Mouse (Mus musculus) bone marrow macrophage, adult 2 months (primary cell): ENCODE results near the gene Mvb12b.

Experiments used
- CTCF ChIP-seq: IDR thresholded peaks from 2 replicates; pipeline ENCODE4 v1.5.1; 2012; ENCODE audit warnings: low read depth, mild to moderate bottlenecking, low read length, moderate library complexity
- POLR2A ChIP-seq: IDR thresholded peaks from 2 replicates; pipeline ENCODE4 v1.6.1; 2012; ENCODE audit warnings: mild to moderate bottlenecking, low read depth, low read length, borderline replicate concordance

GRCm38 (mm10) chr2:33812980-33813379 lies 74.8 kb downstream of the Mvb12b start:
- TF ChIP-seq POLR2A (no peak), CTCF (no peak)
